Mouse (Mus musculus): Measurements from ENCODE around the gene Lag3. TPM values are rescaled to one million over a fixed set of nuclear protein-coding genes. Genes with fewer than 3 reads are reported as not detected.

Gene Lag3
- polyA plus RNA-seq, 1 experiment from 2014 or later: 6.1 TPM

- no peak for DNase-seq (ENCODE audit: low spot score)
These were observed 49.7 kb downstream of the Lag3 start for GRCm38 (mm10) chr6:124861802-124862201.

- DNase-seq (ENCODE audit: low spot score): no peak
These were observed 50.2 kb downstream of the Lag3 start for GRCm38 (mm10) chr6:124861266-124861665.

GRCm38 (mm10) chr6:124860511-124860910, 51.0 kb downstream of the Lag3 start:
- DNase-seq (ENCODE audit: low spot score): no peak

GRCm38 (mm10) chr6:124859725-124860124, 51.8 kb downstream of the Lag3 start:
- peak; percentile 77 for DNase-seq (ENCODE audit: low spot score)

- DNase-seq (ENCODE audit: low spot score): no peak
These were observed 52.8 kb downstream of the Lag3 start for GRCm38 (mm10) chr6:124858561-124859318.

GRCm38 (mm10) chr6:124857840-124858530, 53.5 kb downstream of the Lag3 start:
- no peak for DNase-seq (ENCODE audit: low spot score)

GRCm38 (mm10) chr6:124856916-124857839, 54.3 kb downstream of the Lag3 start, which contains the start of gene P3h3:
P3h3 (minus strand) TSS chr6:124857752.
- DNase-seq (ENCODE audit: low spot score): peak; percentile 76

- DNase-seq (ENCODE audit: low spot score): no peak
These were observed 55.2 kb downstream of the Lag3 start for GRCm38 (mm10) chr6:124856321-124856720.

GRCm38 (mm10) chr6:124854647-124855046, 56.9 kb downstream of the Lag3 start:
- no peak for DNase-seq (ENCODE audit: low spot score)

Other genes with a start within 250 kb of the Lag3 start
- gene Lpcat3, start 248.7 kb downstream of the Lag3 start, polyA plus RNA-seq (2015; fragmentation: Nextera tagmentation; extraction: Ambion mirVana): 77.7 and 80.4 TPM in 2 replicates
- 368 and 388 TPM in 2 replicates for gene Emg1, start 199.5 kb downstream of the Lag3 start, polyA plus RNA-seq (2015; fragmentation: Nextera tagmentation; extraction: Ambion mirVana)
- gene Phb2, start 199.4 kb downstream of the Lag3 start, polyA plus RNA-seq (2015; fragmentation: Nextera tagmentation; extraction: Ambion mirVana): 321 and 329 TPM in 2 replicates
- gene Ptpn6, start 173.0 kb downstream of the Lag3 start, polyA plus RNA-seq (2015; fragmentation: Nextera tagmentation; extraction: Ambion mirVana): 157 and 167 TPM in 2 replicates
- 541 and 549 TPM in 2 replicates for gene Grcc10, start 170.3 kb downstream of the Lag3 start, polyA plus RNA-seq (2015; fragmentation: Nextera tagmentation; extraction: Ambion mirVana)
- not detected in 2 replicates for gene Gm45234, start 155.7 kb downstream of the Lag3 start, polyA plus RNA-seq (2015; fragmentation: Nextera tagmentation; extraction: Ambion mirVana)
- 4.5 and 4.7 TPM in 2 replicates for gene Atn1, start 155.2 kb downstream of the Lag3 start, polyA plus RNA-seq (2015; fragmentation: Nextera tagmentation; extraction: Ambion mirVana)
- gene Eno2, start 142.0 kb downstream of the Lag3 start, polyA plus RNA-seq (2015; fragmentation: Nextera tagmentation; extraction: Ambion mirVana): 3.8 TPM in 2 replicates
- gene Lrrc23, start 132.0 kb downstream of the Lag3 start, polyA plus RNA-seq (2015; fragmentation: Nextera tagmentation; extraction: Ambion mirVana): 2.4 and 3.2 TPM in 2 replicates
- 8.9 and 9.4 TPM in 2 replicates for gene Spsb2, start 103.0 kb downstream of the Lag3 start, polyA plus RNA-seq (2015; fragmentation: Nextera tagmentation; extraction: Ambion mirVana)
- gene Tpi1, start 97.4 kb downstream of the Lag3 start, polyA plus RNA-seq (2015; fragmentation: Nextera tagmentation; extraction: Ambion mirVana): 231 and 275 TPM in 2 replicates
- gene Usp5, start 82.2 kb downstream of the Lag3 start, polyA plus RNA-seq (2015; fragmentation: Nextera tagmentation; extraction: Ambion mirVana): 93.0 and 93.4 TPM in 2 replicates
- gene Cdca3, start 82.2 kb downstream of the Lag3 start, polyA plus RNA-seq (2015; fragmentation: Nextera tagmentation; extraction: Ambion mirVana): 240 and 258 TPM in 2 replicates
- 2.3 and 2.4 TPM in 2 replicates for gene Gnb3, start 71.4 kb downstream of the Lag3 start, polyA plus RNA-seq (2015; fragmentation: Nextera tagmentation; extraction: Ambion mirVana)
- gene P3h3, start 54.0 kb downstream of the Lag3 start, polyA plus RNA-seq (2015; fragmentation: Nextera tagmentation; extraction: Ambion mirVana): 1.9 TPM in 2 replicates
- gene Gpr162, start 47.7 kb downstream of the Lag3 start, polyA plus RNA-seq (2015; fragmentation: Nextera tagmentation; extraction: Ambion mirVana): 15.2 and 21.8 TPM in 2 replicates
- gene Cd4, start 23.5 kb downstream of the Lag3 start, polyA plus RNA-seq (2015; fragmentation: Nextera tagmentation; extraction: Ambion mirVana): 102 TPM in 2 replicates
- gene Ptms, start 8.4 kb upstream of the Lag3 start, polyA plus RNA-seq (2015; fragmentation: Nextera tagmentation; extraction: Ambion mirVana): 204 and 256 TPM in 2 replicates
- gene Mlf2, start 19.7 kb upstream of the Lag3 start, polyA plus RNA-seq (2015; fragmentation: Nextera tagmentation; extraction: Ambion mirVana): 267 and 277 TPM in 2 replicates
- 86.0 and 95.5 TPM in 2 replicates for gene Cops7a, start 53.8 kb upstream of the Lag3 start, polyA plus RNA-seq (2015; fragmentation: Nextera tagmentation; extraction: Ambion mirVana)
- 0.50 and 0.55 TPM in 2 replicates for gene Pianp, start 85.0 kb upstream of the Lag3 start, polyA plus RNA-seq (2015; fragmentation: Nextera tagmentation; extraction: Ambion mirVana)
- gene Zfp384, start 97.4 kb upstream of the Lag3 start, polyA plus RNA-seq (2015; fragmentation: Nextera tagmentation; extraction: Ambion mirVana): 8.8 and 9.5 TPM in 2 replicates
- gene Ing4, start 128.1 kb upstream of the Lag3 start, polyA plus RNA-seq (2015; fragmentation: Nextera tagmentation; extraction: Ambion mirVana): 113 and 118 TPM in 2 replicates
- 9.2 and 10.2 TPM in 2 replicates for gene Acrbp, start 138.0 kb upstream of the Lag3 start, polyA plus RNA-seq (2015; fragmentation: Nextera tagmentation; extraction: Ambion mirVana)
- 3.5 and 4.2 TPM in 2 replicates for gene Lpar5, start 156.2 kb upstream of the Lag3 start, polyA plus RNA-seq (2015; fragmentation: Nextera tagmentation; extraction: Ambion mirVana)
- gene Chd4, start 184.3 kb upstream of the Lag3 start, polyA plus RNA-seq (2015; fragmentation: Nextera tagmentation; extraction: Ambion mirVana): 70.0 and 84.9 TPM in 2 replicates
- gene Nop2, start 220.2 kb upstream of the Lag3 start, polyA plus RNA-seq (2015; fragmentation: Nextera tagmentation; extraction: Ambion mirVana): 53.9 and 60.7 TPM in 2 replicates
- gene Iffo1, start 233.5 kb upstream of the Lag3 start, polyA plus RNA-seq (2015; fragmentation: Nextera tagmentation; extraction: Ambion mirVana): 13.8 and 19.0 TPM in 2 replicates